Mouse (Mus musculus): ENCODE results near the gene Pkig. TPM values are rescaled to one million over a fixed set of nuclear protein-coding genes. Genes with fewer than 3 reads are reported as not detected.

Gene Pkig
- polyA plus RNA-seq, 1 experiment: 20.2 TPM

DNA sequence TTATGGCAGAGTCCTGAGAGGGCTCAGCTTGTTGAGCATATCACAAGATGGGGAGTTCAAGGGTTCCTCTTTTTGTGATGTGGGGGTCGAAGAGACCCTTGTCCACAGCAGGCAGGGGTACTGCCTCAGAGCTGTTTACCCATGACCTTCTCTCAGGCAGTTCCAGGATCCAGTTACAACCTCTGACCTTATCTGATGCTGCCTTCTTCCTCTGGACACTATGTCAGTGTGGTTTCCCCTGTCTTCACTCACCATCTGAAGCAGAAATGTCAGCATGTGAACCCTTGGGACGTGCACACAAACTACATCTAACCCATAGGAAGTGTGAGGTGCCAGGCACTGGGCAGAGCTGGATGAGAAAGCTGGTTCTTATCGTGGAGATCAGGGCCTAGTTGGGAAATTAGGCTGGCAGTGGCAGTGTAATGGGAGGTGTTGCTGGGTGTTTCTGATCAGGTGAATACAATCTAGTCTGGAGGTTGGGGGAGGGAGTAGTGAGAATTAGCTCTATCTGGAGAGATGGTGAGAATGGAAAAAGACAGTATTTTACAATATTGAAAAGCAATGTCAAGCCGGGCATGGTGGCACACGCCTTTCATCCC is 2.0 kb downstream of the Pkig start:
- Histone ChIP-seq H3K4me1 (ENCODE audit: control insufficient read depth, insufficient read depth, low read length) (no peaks in the 10 kb centered on the region), H3K36me3 (ENCODE audit: control insufficient read depth, insufficient read depth, low read length, poor library complexity, severe bottlenecking) (no peaks in the 10 kb centered on the region), H3K27ac (ENCODE audit: insufficient read depth, low read length) (no peak overlapping the region), H3K27me3 (ENCODE audit: control insufficient read depth, insufficient read depth, low read length, poor library complexity, severe bottlenecking) (no peaks in the 10 kb centered on the region), H3K4me3 (ENCODE audit: low read depth, low read length) (no peak overlapping the region), H3K9ac (ENCODE audit: low read depth, poor library complexity, severe bottlenecking) (no peak overlapping the region), H3K9me3 (replicated peaks; ENCODE audit: control insufficient read depth, insufficient read depth, low read length, poor library complexity, severe bottlenecking) (peaks cover 13% of the 10 kb centered on the region)
- TF ChIP-seq CTCF (IDR thresholded peaks at IDR 0.05; ENCODE audit: low read depth, low read length): no peak
- TF ChIP-seq EP300 (IDR thresholded peaks at IDR 0.05; ENCODE audit: insufficient read depth, low read depth, low read length): no peak
- TF ChIP-seq POLR2A (IDR thresholded peaks at IDR 0.05; ENCODE audit: insufficient read depth, low read length): no peak

DNA sequence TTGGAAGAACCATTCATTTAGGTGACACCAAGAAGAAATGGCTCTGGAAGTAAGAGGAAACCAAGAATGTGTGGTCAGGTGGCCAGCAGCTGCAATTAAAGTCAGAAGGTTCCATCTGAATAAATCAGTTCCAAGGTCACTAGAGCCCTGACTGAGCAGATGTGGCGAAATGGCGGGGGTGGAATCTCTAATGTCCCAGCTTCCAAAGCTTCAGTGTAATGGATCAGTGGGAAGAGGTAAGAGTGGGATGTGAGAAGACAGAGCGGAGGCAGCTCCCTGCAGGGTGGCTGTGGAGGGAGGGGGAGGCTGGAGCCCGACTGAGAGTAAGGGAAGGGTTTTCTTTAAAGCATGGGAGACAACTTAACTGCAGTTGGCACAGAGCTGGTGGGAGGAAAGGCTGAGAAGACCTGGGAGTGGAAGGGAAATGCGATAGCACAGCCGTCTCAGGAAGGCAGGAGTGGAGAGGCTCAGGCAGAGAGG is 3.2 kb downstream of the Pkig start:
- H3K27ac ChIP-seq (ENCODE audit: insufficient read depth, low read length): no peak overlapping the region
- no peak overlapping the region for H3K4me3 ChIP-seq (ENCODE audit: low read depth, low read length)
- peaks cover 4% of the 10 kb centered on the region; the same call in 1 of the 2 replicates for H3K9me3 ChIP-seq (replicated peaks; ENCODE audit: control insufficient read depth, insufficient read depth, low read length, poor library complexity, severe bottlenecking)
- TF ChIP-seq POLR2A (IDR thresholded peaks at IDR 0.05; ENCODE audit: insufficient read depth, low read length): no peak
- no peak for TF ChIP-seq EP300 (IDR thresholded peaks at IDR 0.05; ENCODE audit: insufficient read depth, low read depth, low read length)
- no peak for TF ChIP-seq CTCF (IDR thresholded peaks at IDR 0.05; ENCODE audit: low read depth, low read length)
- H3K9ac ChIP-seq (ENCODE audit: low read depth, poor library complexity, severe bottlenecking): no peak overlapping the region
- H3K4me1 ChIP-seq (ENCODE audit: control insufficient read depth, insufficient read depth, low read length): no peaks in the 10 kb centered on the region
- no peaks in the 10 kb centered on the region for H3K36me3 ChIP-seq (ENCODE audit: control insufficient read depth, insufficient read depth, low read length, poor library complexity, severe bottlenecking)
- no peaks in the 10 kb centered on the region for H3K27me3 ChIP-seq (ENCODE audit: control insufficient read depth, insufficient read depth, low read length, poor library complexity, severe bottlenecking)

- H3K27ac ChIP-seq (ENCODE audit: insufficient read depth, low read length): no peak overlapping the region
- H3K36me3 ChIP-seq (ENCODE audit: control insufficient read depth, insufficient read depth, low read length, poor library complexity, severe bottlenecking): no peaks in the 10 kb centered on the region
- H3K4me1 ChIP-seq (ENCODE audit: control insufficient read depth, insufficient read depth, low read length): no peaks in the 10 kb centered on the region
- H3K9me3 ChIP-seq (replicated peaks; ENCODE audit: control insufficient read depth, insufficient read depth, low read length, poor library complexity, severe bottlenecking): no peaks in the 10 kb centered on the region
- H3K9ac ChIP-seq (ENCODE audit: low read depth, poor library complexity, severe bottlenecking): no peak overlapping the region
- H3K27me3 ChIP-seq (ENCODE audit: control insufficient read depth, insufficient read depth, low read length, poor library complexity, severe bottlenecking): no peaks in the 10 kb centered on the region
- no peak for TF ChIP-seq POLR2A (IDR thresholded peaks at IDR 0.05; ENCODE audit: insufficient read depth, low read length)
- no peak for TF ChIP-seq EP300 (IDR thresholded peaks at IDR 0.05; ENCODE audit: insufficient read depth, low read depth, low read length)
- no peak for TF ChIP-seq CTCF (IDR thresholded peaks at IDR 0.05; ENCODE audit: low read depth, low read length)
- H3K4me3 ChIP-seq (ENCODE audit: low read depth, low read length): no peak overlapping the region
Measured at GRCm38 (mm10) chr2:163662076-163662475, 3.9 kb downstream of the Pkig start.

- TF ChIP-seq EP300 (IDR thresholded peaks at IDR 0.05; ENCODE audit: insufficient read depth, low read depth, low read length) (no peak), POLR2A (IDR thresholded peaks at IDR 0.05; ENCODE audit: insufficient read depth, low read length) (no peak), CTCF (IDR thresholded peaks at IDR 0.05; ENCODE audit: low read depth, low read length) (no peak)
- Histone ChIP-seq H3K27me3 (ENCODE audit: control insufficient read depth, insufficient read depth, low read length, poor library complexity, severe bottlenecking) (no peaks in the 10 kb centered on the region), H3K9ac (ENCODE audit: low read depth, poor library complexity, severe bottlenecking) (no peak overlapping the region), H3K27ac (ENCODE audit: insufficient read depth, low read length) (no peak overlapping the region), H3K36me3 (ENCODE audit: control insufficient read depth, insufficient read depth, low read length, poor library complexity, severe bottlenecking) (no peaks in the 10 kb centered on the region), H3K4me1 (ENCODE audit: control insufficient read depth, insufficient read depth, low read length) (no peaks in the 10 kb centered on the region), H3K9me3 (replicated peaks; ENCODE audit: control insufficient read depth, insufficient read depth, low read length, poor library complexity, severe bottlenecking) (no peaks in the 10 kb centered on the region), H3K4me3 (ENCODE audit: low read depth, low read length) (no peak overlapping the region)
Measured at GRCm38 (mm10) chr2:163662698-163663221, 4.6 kb downstream of the Pkig start.

DNA sequence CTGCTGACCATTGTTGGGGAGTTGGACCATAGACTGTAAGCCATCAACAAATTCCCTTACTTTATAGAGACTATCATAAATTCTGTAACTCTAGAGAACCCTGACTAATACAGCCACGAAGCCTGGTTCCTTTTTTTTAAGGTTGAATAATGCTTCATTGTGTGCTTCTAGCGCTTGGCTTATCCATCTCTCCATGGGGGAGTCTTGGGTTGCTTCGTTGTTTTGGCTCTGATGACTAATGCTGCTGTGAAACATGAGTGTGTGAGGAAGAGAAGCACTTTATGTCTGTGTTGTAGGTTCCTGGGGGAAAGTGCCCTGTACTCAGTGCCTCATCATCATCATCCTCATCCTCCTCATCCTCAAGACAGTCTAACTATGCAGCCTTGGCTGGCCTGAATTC is 5.7 kb downstream of the Pkig start:
- H3K9ac ChIP-seq (ENCODE audit: low read depth, poor library complexity, severe bottlenecking): no peak overlapping the region
- H3K4me3 ChIP-seq (ENCODE audit: low read depth, low read length): no peak overlapping the region
- H3K27ac ChIP-seq (ENCODE audit: insufficient read depth, low read length): no peak overlapping the region
- H3K27me3 ChIP-seq (ENCODE audit: control insufficient read depth, insufficient read depth, low read length, poor library complexity, severe bottlenecking): no peaks in the 10 kb centered on the region
- no peaks in the 10 kb centered on the region for H3K36me3 ChIP-seq (ENCODE audit: control insufficient read depth, insufficient read depth, low read length, poor library complexity, severe bottlenecking)
- no peaks in the 10 kb centered on the region for H3K9me3 ChIP-seq (replicated peaks; ENCODE audit: control insufficient read depth, insufficient read depth, low read length, poor library complexity, severe bottlenecking)
- TF ChIP-seq POLR2A (IDR thresholded peaks at IDR 0.05; ENCODE audit: insufficient read depth, low read length) (no peak), EP300 (IDR thresholded peaks at IDR 0.05; ENCODE audit: insufficient read depth, low read depth, low read length) (no peak), CTCF (IDR thresholded peaks at IDR 0.05; ENCODE audit: low read depth, low read length) (no peak)
- no peaks in the 10 kb centered on the region for H3K4me1 ChIP-seq (ENCODE audit: control insufficient read depth, insufficient read depth, low read length)

DNA sequence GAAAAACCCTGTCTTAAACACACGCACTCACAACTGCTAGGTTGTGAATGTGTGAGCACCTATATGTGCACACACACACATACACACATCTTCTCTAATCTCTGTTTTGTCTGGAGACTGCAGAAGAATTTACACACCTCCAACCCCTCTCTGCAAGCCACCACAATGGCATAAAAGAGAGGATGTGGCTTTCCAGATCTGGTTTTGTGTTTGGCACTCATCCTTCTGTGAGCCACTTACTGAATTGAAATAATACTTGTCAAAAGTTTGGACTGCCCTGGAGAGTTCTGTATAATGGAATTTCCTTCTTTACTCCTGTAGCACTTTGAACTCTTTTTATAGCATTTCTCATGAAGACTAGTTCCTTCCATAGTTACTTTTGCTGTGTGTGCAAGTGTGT is 8.9 kb downstream of the Pkig start:
- Histone ChIP-seq H3K27me3 (ENCODE audit: control insufficient read depth, insufficient read depth, low read length, poor library complexity, severe bottlenecking) (no peaks in the 10 kb centered on the region), H3K9ac (ENCODE audit: low read depth, poor library complexity, severe bottlenecking) (no peak overlapping the region), H3K4me1 (ENCODE audit: control insufficient read depth, insufficient read depth, low read length) (no peaks in the 10 kb centered on the region), H3K27ac (ENCODE audit: insufficient read depth, low read length) (no peak overlapping the region), H3K9me3 (replicated peaks; ENCODE audit: control insufficient read depth, insufficient read depth, low read length, poor library complexity, severe bottlenecking) (no peaks in the 10 kb centered on the region), H3K4me3 (ENCODE audit: low read depth, low read length) (no peak overlapping the region), H3K36me3 (ENCODE audit: control insufficient read depth, insufficient read depth, low read length, poor library complexity, severe bottlenecking) (no peaks in the 10 kb centered on the region)
- TF ChIP-seq POLR2A (IDR thresholded peaks at IDR 0.05; ENCODE audit: insufficient read depth, low read length) (no peak), EP300 (IDR thresholded peaks at IDR 0.05; ENCODE audit: insufficient read depth, low read depth, low read length) (no peak), CTCF (IDR thresholded peaks at IDR 0.05; ENCODE audit: low read depth, low read length) (no peak)
